Mouse (Mus musculus) fibroblast of lung, adult 2 months (primary cell): ENCODE data around the gene Tymp.

Experiments used
- DNase-seq: peaks from one replicate; pipeline ENCODE4 v3.0.0-alpha.2; 2011; ENCODE audit warnings: low read depth

Gene Tymp

GRCm38 (mm10) chr15:89376957-89377356 is at the start of gene Tymp:
Gene Tymp, minus strand, starts transcription at chr15:89377039.
- DNase-seq = no peak

GRCm38 (mm10) chr15:89425711-89426121 is 48.9 kb upstream of the Tymp start, which contains the start of gene Cpt1b:
Gene Cpt1b, minus strand, starts transcription at chr15:89425863.
- DNase-seq = no peak

GRCm38 (mm10) chr15:89424621-89425020 is 47.8 kb upstream of the Tymp start:
- no peak for DNase-seq

- DNase-seq = no peak
Measured at GRCm38 (mm10) chr15:89421938-89422337, 45.1 kb upstream of the Tymp start.

- no peak for DNase-seq
Measured at GRCm38 (mm10) chr15:89415282-89415681, 38.4 kb upstream of the Tymp start.

GRCm38 (mm10) chr15:89410118-89410517 is 33.3 kb upstream of the Tymp start, which contains the start of gene Syce3:
Gene Syce3, minus strand, starts transcription at chr15:89410503.
- no peak for DNase-seq

GRCm38 (mm10) chr15:89406691-89407090 is 29.9 kb upstream of the Tymp start:
- DNase-seq = no peak

GRCm38 (mm10) chr15:89404831-89405623 is 28.2 kb upstream of the Tymp start:
- DNase-seq = no peak

GRCm38 (mm10) chr15:89402471-89402870 is 25.6 kb upstream of the Tymp start:
- no peak for DNase-seq

GRCm38 (mm10) chr15:89399716-89400115 is 22.9 kb upstream of the Tymp start:
- DNase-seq = no peak

GRCm38 (mm10) chr15:89398146-89398545 is 21.3 kb upstream of the Tymp start:
- no peak for DNase-seq

- DNase-seq = no peak
Measured at GRCm38 (mm10) chr15:89396883-89397282, 20.0 kb upstream of the Tymp start.

GRCm38 (mm10) chr15:89390081-89390480 is 13.2 kb upstream of the Tymp start:
- no peak for DNase-seq

- no peak for DNase-seq
Measured at GRCm38 (mm10) chr15:89387127-89387526, 10.3 kb upstream of the Tymp start.

- no peak for DNase-seq
Measured at GRCm38 (mm10) chr15:89384617-89385016, 7.8 kb upstream of the Tymp start, which contains the start of gene Klhdc7b. Gene Klhdc7b, plus strand, starts transcription at chr15:89384917.

- DNase-seq = no peak
Measured at GRCm38 (mm10) chr15:89379429-89379828, 2.6 kb upstream of the Tymp start.

GRCm38 (mm10) chr15:89378831-89379401 is 2.1 kb upstream of the Tymp start, which contains the start of gene Odf3b:
Gene Odf3b, minus strand, starts transcription at chr15:89379282.
- DNase-seq = no peak

GRCm38 (mm10) chr15:89377938-89378828 is 1.3 kb upstream of the Tymp start:
- DNase-seq = no peak

GRCm38 (mm10) chr15:89377362-89377761 is 523 bp upstream of the Tymp start:
- DNase-seq = no peak

GRCm38 (mm10) chr15:89376040-89376439 is 799 bp downstream of the Tymp start:
- no peak for DNase-seq

- no peak for DNase-seq
Measured at GRCm38 (mm10) chr15:89374801-89375534, 1.9 kb downstream of the Tymp start.

GRCm38 (mm10) chr15:89374340-89374739 is 2.5 kb downstream of the Tymp start:
- DNase-seq = no peak
